Mouse (Mus musculus): ENCODE data around the gene Arl13b.

Gene Arl13b

GRCm38 (mm10) chr16:62846498-62847312 is at the start of gene Arl13b:
Arl13b (minus strand) TSS chr16:62847040.
- peak; percentile 98 for DNase-seq (ENCODE audit: low read depth, low spot score)
- H3K36me3 ChIP-seq (ENCODE audit: control insufficient read depth, insufficient read depth, low read length, poor library complexity, severe bottlenecking), result no peaks in the 10 kb centered on the region
- no peaks in the 10 kb centered on the region for H3K27me3 ChIP-seq (ENCODE audit: control insufficient read depth, insufficient read depth, low read length, poor library complexity, severe bottlenecking)

- no peaks in the 10 kb centered on the region for H3K27me3 ChIP-seq (ENCODE audit: control insufficient read depth, insufficient read depth, low read length, poor library complexity, severe bottlenecking)
- no peaks in the 10 kb centered on the region for H3K36me3 ChIP-seq (ENCODE audit: control insufficient read depth, insufficient read depth, low read length, poor library complexity, severe bottlenecking)
- no peak for DNase-seq (ENCODE audit: low read depth, low spot score)
Observed at GRCm38 (mm10) chr16:62895824-62896223, 49.0 kb upstream of the Arl13b start.

DNA sequence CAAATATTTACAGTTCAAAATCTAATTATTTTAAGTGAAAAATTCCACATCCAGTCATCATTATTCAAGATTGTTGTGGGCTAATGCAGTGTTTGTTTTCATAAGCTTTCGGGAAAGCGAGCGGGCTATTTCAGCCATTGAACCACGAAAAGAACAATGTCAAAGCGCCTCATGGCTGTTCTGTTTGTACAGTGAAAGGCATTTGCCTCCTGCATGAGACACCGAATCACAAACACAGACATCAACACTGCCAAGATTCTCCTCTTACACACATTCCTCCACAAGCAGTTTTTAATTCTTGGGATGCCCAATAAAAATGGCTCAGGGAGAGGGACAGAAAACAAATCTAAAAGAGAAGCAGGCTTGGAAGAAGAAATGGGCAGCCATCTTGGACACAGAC is 27.2 kb upstream of the Arl13b start:
- DNase-seq (ENCODE audit: low read depth, low spot score), result no peak
- Histone ChIP-seq H3K27me3 (ENCODE audit: control insufficient read depth, insufficient read depth, low read length, poor library complexity, severe bottlenecking) (no peaks in the 10 kb centered on the region), H3K36me3 (ENCODE audit: control insufficient read depth, insufficient read depth, low read length, poor library complexity, severe bottlenecking) (no peaks in the 10 kb centered on the region)

- Histone ChIP-seq H3K27me3 (ENCODE audit: control insufficient read depth, insufficient read depth, low read length, poor library complexity, severe bottlenecking) (no peaks in the 10 kb centered on the region; the same call in 1 of the 2 replicates), H3K36me3 (ENCODE audit: control insufficient read depth, insufficient read depth, low read length, poor library complexity, severe bottlenecking) (no peaks in the 10 kb centered on the region)
- DNase-seq (ENCODE audit: low read depth, low spot score), result no peak
Observed at GRCm38 (mm10) chr16:62873180-62873579, 26.3 kb upstream of the Arl13b start.

GRCm38 (mm10) chr16:62872688-62873117 is 25.9 kb upstream of the Arl13b start:
- H3K27me3 ChIP-seq (ENCODE audit: control insufficient read depth, insufficient read depth, low read length, poor library complexity, severe bottlenecking), result no peaks in the 10 kb centered on the region; the same call in 1 of the 2 replicates
- H3K36me3 ChIP-seq (ENCODE audit: control insufficient read depth, insufficient read depth, low read length, poor library complexity, severe bottlenecking), result no peaks in the 10 kb centered on the region
- DNase-seq (ENCODE audit: low read depth, low spot score), result no peak

DNA sequence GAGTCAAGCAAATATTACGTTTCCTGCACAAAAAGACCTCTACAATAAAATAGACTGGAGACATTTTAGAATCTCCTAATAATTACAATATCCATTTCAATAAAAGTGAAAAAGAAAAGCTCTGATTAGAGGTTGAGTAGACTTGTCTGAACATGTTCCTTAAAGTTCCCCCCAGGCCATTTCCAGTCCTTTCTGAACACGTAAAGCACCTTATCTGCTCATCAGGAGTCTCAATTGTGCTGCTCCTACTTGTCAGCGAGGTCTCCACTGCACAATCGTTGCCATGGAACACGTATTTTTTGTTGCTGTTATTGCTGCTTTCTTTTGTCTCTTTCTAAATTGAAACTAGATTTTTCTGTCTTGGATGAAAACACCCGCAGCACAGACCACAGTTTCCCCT is 14.6 kb upstream of the Arl13b start:
- H3K27me3 ChIP-seq (ENCODE audit: control insufficient read depth, insufficient read depth, low read length, poor library complexity, severe bottlenecking), result no peaks in the 10 kb centered on the region
- no peak for DNase-seq (ENCODE audit: low read depth, low spot score)
- no peaks in the 10 kb centered on the region for H3K36me3 ChIP-seq (ENCODE audit: control insufficient read depth, insufficient read depth, low read length, poor library complexity, severe bottlenecking)

- Histone ChIP-seq H3K36me3 (ENCODE audit: control insufficient read depth, insufficient read depth, low read length, poor library complexity, severe bottlenecking) (no peaks in the 10 kb centered on the region), H3K27me3 (ENCODE audit: control insufficient read depth, insufficient read depth, low read length, poor library complexity, severe bottlenecking) (no peaks in the 10 kb centered on the region)
- no peak for DNase-seq (ENCODE audit: low read depth, low spot score)
Observed at GRCm38 (mm10) chr16:62860140-62860539, 13.3 kb upstream of the Arl13b start.

DNA sequence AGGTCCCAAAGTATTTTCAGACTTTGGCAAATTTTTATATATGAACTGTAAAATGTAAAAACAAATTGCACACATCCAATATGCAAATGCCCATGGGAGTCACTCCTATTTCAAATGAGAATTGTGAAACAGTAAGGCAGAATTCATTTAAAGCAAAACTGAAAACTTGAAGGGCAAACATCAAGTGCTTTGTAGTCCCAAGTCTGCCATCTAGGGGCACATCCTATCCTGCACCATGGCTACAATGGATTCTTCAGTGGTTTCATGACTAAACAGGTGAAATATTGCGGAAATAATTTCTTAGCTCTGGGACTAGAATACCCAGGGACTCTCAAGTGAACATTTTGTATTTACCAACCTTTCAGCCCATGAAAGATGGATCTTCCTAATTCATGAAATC is 11.2 kb upstream of the Arl13b start:
- Histone ChIP-seq H3K36me3 (ENCODE audit: control insufficient read depth, insufficient read depth, low read length, poor library complexity, severe bottlenecking) (no peaks in the 10 kb centered on the region), H3K27me3 (ENCODE audit: control insufficient read depth, insufficient read depth, low read length, poor library complexity, severe bottlenecking) (no peaks in the 10 kb centered on the region)
- no peak for DNase-seq (ENCODE audit: low read depth, low spot score)

DNA sequence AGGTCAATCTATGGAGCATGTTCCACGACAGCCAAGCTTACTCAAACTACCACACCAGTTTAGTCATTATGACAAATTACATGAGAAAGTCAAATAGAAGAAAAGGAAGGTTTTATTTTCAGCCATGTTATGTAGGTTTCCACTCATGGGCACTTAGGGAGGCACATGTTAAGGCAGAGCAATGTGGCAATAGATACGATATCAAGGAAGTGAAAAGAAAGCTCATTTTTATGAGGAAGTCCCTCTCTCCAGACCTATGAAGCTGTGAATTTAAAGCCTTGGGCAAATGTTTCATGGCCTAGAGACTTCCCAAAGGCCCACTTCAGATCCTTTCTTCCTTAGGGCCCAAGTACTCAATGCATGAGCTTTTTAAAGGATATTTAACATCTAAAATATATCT is 10.7 kb upstream of the Arl13b start:
- Histone ChIP-seq H3K27me3 (ENCODE audit: control insufficient read depth, insufficient read depth, low read length, poor library complexity, severe bottlenecking) (no peaks in the 10 kb centered on the region), H3K36me3 (ENCODE audit: control insufficient read depth, insufficient read depth, low read length, poor library complexity, severe bottlenecking) (no peaks in the 10 kb centered on the region)
- DNase-seq (ENCODE audit: low read depth, low spot score), result no peak

DNA sequence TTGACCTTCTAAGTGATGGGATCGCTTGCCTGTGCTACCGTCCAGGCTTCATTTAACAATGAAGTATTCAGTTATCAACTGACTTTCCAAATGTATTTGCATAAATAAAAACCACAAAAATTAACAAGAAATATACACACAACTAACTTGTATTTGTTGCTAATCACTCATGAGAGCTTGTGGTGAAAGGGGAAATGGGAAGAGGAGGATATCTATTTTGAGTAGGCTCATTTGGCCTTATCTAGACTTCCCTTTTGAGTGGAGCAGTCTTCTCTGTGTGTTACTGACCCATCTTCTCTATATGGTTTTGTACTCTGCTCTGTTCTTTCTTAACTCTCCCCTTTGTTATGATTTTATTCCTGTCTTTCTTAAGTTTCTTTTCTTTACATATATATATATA is 9.4 kb upstream of the Arl13b start:
- no peaks in the 10 kb centered on the region for H3K27me3 ChIP-seq (ENCODE audit: control insufficient read depth, insufficient read depth, low read length, poor library complexity, severe bottlenecking)
- H3K36me3 ChIP-seq (ENCODE audit: control insufficient read depth, insufficient read depth, low read length, poor library complexity, severe bottlenecking), result no peaks in the 10 kb centered on the region
- no peak for DNase-seq (ENCODE audit: low read depth, low spot score)

DNA sequence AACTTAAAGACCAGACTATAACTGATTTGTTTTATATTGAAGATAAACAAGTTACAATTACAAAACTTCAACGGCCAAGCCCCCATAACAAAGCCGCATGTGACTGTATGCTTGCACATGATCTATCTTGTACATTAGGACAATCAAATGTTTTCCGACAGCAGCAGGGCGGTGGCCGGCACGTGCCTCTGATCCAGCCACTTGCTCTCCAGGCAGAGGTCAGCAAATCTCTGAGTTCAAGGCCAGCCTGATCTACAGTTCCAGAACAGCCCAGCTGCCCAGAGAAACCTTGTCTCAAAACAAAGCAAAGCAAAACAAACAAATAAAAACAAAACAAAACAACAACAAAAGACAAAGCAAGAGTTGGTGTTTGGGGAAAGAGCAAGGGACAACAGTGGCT is 8.5 kb upstream of the Arl13b start:
- no peak for DNase-seq (ENCODE audit: low read depth, low spot score)
- Histone ChIP-seq H3K36me3 (ENCODE audit: control insufficient read depth, insufficient read depth, low read length, poor library complexity, severe bottlenecking) (no peaks in the 10 kb centered on the region), H3K27me3 (ENCODE audit: control insufficient read depth, insufficient read depth, low read length, poor library complexity, severe bottlenecking) (no peaks in the 10 kb centered on the region)

GRCm38 (mm10) chr16:62854191-62855068 is 7.6 kb upstream of the Arl13b start, which contains the start of gene Pros1:
Pros1 (plus strand) TSS chr16:62854307.
- Histone ChIP-seq H3K36me3 (ENCODE audit: control insufficient read depth, insufficient read depth, low read length, poor library complexity, severe bottlenecking) (no peaks in the 10 kb centered on the region), H3K27me3 (ENCODE audit: control insufficient read depth, insufficient read depth, low read length, poor library complexity, severe bottlenecking) (no peaks in the 10 kb centered on the region)
- peak; percentile 23 for DNase-seq (ENCODE audit: low read depth, low spot score)

DNA sequence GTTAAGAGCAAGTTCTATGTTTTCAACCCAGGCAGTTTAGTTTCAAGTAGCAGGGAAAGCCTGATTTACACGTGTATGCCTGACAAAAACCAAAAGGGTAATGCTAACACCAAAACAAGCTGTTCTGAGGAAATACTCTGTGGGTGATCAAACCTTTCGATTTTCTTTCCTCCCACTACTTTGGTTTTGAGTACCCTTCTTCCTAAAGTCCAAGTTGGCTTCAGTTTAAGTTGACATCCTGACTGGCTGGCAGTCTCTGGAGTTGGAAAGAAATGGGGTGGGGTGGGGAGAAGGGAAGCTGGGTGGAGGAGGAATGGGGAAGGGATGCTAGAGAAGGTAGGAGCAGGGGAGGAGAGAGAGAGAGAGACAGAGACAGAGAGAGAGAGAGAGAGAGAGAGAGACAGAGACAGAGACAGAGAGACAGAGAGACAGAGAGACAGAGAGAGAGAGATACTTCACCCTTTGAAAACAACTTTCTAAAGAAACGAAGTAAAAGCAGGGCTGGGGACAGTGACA is 6.8 kb upstream of the Arl13b start:
- H3K36me3 ChIP-seq (ENCODE audit: control insufficient read depth, insufficient read depth, low read length, poor library complexity, severe bottlenecking), result no peaks in the 10 kb centered on the region
- DNase-seq (ENCODE audit: low read depth, low spot score), result no peak
- H3K27me3 ChIP-seq (ENCODE audit: control insufficient read depth, insufficient read depth, low read length, poor library complexity, severe bottlenecking), result no peaks in the 10 kb centered on the region

DNA sequence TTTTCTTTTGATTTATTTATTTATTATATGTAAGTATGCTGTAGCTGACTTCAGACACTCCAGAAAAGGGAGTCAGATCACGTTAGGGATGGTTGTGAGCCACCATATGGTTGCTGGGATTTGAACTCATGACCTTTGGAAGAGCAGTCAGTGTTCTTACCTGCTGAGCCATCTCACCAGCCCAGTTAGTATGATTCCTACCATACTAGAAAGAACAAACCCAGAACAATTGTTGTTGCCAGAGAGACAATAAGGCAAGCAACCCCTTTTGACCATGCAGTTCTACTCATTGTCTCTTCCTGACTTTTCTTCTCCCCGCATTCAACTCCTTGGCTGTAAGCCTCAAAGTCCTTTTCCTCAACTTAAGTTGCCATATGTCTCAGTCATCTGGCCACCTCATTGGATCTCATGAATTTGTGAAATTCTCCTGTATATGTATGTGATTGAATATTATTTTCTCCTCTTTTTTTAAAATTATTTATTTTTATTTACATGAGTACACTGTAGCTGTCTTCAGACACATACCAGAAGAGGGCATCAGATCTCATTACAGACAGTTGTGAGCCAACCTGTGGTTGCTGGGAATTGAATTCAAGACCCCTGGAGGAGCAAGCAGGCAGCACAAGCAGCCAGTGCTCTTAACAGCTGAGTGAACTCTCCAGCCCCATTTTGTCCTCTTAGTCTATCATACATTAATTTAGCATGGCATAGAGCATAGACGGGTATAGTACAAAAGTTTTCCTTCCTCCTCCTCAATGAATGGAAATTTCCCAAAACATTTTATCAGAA is 5.8 kb upstream of the Arl13b start:
- no peaks in the 10 kb centered on the region for H3K36me3 ChIP-seq (ENCODE audit: control insufficient read depth, insufficient read depth, low read length, poor library complexity, severe bottlenecking)
- H3K27me3 ChIP-seq (ENCODE audit: control insufficient read depth, insufficient read depth, low read length, poor library complexity, severe bottlenecking), result no peaks in the 10 kb centered on the region
- DNase-seq (ENCODE audit: low read depth, low spot score), result peak; percentile 35
